Mouse (Mus musculus) megakaryocyte progenitor cell, adult 5-6 weeks (primary cell): Measurements from ENCODE around the gene Cck. TPM values are rescaled to one million over a fixed set of nuclear protein-coding genes. Genes with fewer than 3 reads are reported as not detected.

Experiments
- ATAC-seq: replicated peaks from 2 replicates; pipeline ENCODE4 v1.8.0; 2016; ENCODE audit warnings: mild to moderate bottlenecking, moderate TSS enrichment, inconsistent platforms; ENCODE audit not compliant: poor library complexity
- total RNA-seq, 2 experiments: library from RNA; stranded (forward) in 1 of 2; stranded (reverse) in 1 of 2; fragments of 157-497, 149-512 nt in 1 of 2; fragments of 200-1000 nt in 1 of 2; gene quantifications; 2 replicates each; pipeline versions ENCODE4 v1.2.3 to v1.2.4; 2015 to 2017

Cck gene
- total RNA-seq, 2 experiments from 2014 or later, result not detected

DNA sequence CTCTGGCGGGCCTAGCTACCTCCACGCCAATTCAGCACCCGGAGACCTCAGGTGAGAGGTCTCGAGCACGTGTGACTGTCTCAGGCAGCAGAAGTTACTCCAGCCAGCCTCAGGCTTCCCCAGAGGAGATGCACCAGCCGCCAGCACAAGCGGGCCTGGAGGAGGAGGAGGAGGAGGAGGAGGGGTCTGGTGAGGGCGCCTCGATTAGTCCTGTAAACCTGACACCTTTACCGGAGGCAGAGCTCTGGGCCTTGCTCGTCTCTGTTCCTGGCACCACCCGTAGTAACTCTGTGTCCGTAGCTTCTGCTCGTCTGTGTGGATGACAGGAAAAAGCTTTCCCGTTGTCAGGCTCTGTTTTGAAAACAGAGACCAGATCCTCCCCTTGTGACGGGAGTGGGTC, 35.0 kb downstream of the Cck start:
- no peak for ATAC-seq

GRCm38 (mm10) chr9:121459950-121460349, 35.5 kb downstream of the Cck start:
- ATAC-seq, result no peak

DNA sequence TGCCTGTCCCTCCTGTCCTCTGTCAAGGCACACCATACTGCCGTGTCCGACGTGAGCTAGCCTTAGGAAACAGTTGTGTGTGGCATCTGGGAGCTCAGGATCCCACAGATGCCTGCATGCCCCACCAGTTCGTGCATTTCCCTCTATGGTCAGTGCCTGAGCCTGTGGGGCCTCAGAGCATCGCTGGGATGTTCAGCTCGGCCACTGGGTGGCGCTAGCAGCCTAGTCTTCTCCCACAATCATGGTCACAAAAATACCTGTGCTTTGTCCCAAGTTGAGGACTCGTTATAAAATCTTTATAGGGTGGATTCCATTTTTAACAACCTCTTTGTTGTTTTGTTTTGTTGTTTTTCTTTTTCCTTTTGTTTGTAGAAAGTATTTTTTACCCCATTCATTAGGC, 37.0 kb downstream of the Cck start:
- ATAC-seq, result peak; percentile 86

- ATAC-seq, result no peak
Measured at GRCm38 (mm10) chr9:121456739-121457515, 38.6 kb downstream of the Cck start.

DNA sequence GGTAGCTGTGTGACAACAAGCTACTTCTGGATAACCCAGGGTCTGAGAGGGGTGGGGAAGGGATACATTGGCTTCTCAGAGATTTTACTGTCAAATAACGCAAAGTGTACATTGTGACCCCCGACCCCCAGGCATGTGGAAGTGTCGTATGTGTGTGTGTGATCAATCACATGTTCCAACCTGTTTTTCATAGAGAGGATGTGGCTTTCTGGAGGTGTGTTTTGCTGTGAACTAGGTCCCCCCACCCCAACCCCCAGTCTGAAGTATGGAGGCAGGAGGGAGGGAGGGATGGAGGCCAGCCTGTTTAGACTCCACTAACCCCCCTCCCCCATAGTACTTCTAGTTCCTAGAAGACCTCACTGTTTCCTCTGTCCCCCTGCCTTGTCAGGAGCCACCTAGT, 40.6 kb downstream of the Cck start:
- ATAC-seq, result no peak

GRCm38 (mm10) chr9:121452342-121452942, 43.1 kb downstream of the Cck start:
- ATAC-seq, result peak; percentile 82

- ATAC-seq, result no peak
Measured at GRCm38 (mm10) chr9:121446431-121446831, 49.1 kb downstream of the Cck start.

GRCm38 (mm10) chr9:121445364-121445763, 50.1 kb downstream of the Cck start:
- ATAC-seq, result peak; percentile 90

DNA sequence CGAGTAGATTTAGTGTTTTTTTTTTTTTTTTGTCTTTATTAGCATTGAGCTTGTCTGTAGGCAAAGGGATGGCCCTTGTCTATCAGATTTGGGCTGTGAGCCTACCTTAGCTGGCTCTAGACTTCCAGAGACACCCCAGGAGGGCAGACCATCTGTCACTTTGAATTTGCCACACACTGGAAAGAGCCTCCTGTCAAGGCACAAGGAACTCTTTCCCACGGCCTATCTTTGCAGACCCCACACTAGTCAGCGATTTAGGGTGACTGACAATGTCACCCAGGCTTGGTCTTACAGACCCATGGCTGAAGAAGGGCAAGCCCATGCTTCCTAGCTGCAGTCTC, 51.2 kb downstream of the Cck start:
- no peak for ATAC-seq

DNA sequence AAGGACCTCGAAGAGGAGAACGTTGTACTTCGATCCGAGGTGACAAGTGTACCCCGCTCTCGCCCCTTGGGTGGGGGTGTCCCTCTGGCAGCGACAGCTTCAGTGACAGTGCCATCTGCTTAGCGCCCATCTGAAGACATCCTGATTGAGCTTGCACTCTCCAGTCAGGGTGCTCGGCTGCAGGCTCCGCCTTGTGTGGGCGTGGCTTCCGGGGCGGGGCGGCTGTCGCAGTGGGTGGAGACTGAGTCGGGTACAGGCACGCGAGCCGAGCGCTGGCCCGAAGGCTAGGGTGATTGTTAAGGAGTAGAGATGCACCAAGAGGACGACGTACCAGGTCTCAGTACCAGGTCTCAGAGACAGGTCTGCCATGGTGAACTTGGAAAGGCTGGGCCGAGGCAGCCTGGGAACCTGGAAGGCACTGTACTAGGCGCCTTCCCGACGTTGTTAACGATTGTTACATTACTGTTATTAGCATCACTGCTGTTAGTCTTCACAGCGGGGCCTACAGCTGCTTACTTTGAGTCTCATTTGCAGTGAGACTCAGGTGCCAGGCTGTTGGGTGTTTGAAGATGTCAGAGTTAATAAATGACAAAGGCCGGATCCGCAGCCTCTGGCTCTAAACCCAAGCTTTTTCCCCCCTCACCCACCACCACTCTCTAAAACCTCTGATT, 51.7 kb downstream of the Cck start:
- no peak for ATAC-seq

DNA sequence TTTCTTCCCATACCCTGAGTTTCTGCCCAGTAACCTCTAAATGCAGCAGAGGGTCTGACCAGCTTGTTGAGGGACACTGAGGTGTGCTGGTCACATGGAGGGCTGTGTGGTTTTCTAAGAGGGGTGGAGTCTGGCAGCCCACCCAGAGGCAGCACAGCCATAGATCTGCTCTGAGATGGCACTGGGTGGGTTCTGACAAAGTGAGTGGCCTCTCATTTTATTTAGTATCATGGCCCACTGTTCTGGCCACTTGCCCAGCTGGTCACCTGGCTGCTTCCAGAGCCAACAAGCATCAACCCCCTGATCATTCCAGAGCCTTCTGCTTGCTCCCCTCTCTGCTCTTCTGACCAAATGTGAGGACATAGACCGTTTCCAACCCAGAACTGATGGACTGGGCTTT, 53.3 kb downstream of the Cck start:
- no peak for ATAC-seq

Other genes with a start within 250 kb of the Cck start
- gene Ulk4, start 218.5 kb downstream of the Cck start, total RNA-seq (2015), result 0.25 and 0.68 TPM in 2 replicates
- 2.8 and 4.7 TPM in 2 replicates for gene Ulk4, start 218.5 kb downstream of the Cck start, total RNA-seq (2017)
- gene Trak1, start 198.2 kb downstream of the Cck start, total RNA-seq (2015), result 30.2 and 33.4 TPM in 2 replicates
- 21.0 and 24.0 TPM in 2 replicates for gene Trak1, start 198.2 kb downstream of the Cck start, total RNA-seq (2017)
- gene Lyzl4, start 146.4 kb upstream of the Cck start, total RNA-seq (2015), result not detected in 2 replicates
- gene Lyzl4, start 146.4 kb upstream of the Cck start, total RNA-seq (2017), result not detected in 2 replicates
- not detected in 2 replicates for gene Vipr1, start 147.0 kb upstream of the Cck start, total RNA-seq (2015)
- 0.12 and 0.41 TPM in 2 replicates for gene Vipr1, start 147.0 kb upstream of the Cck start, total RNA-seq (2017)
- 11.1 and 11.5 TPM in 2 replicates for gene Sec22c, start 209.8 kb upstream of the Cck start, total RNA-seq (2015)
- gene Sec22c, start 209.8 kb upstream of the Cck start, total RNA-seq (2017), result 6.6 and 12.0 TPM in 2 replicates
- 43.7 and 71.4 TPM in 2 replicates for gene Ss18l2, start 214.6 kb upstream of the Cck start, total RNA-seq (2015)
- 39.8 and 59.3 TPM in 2 replicates for gene Ss18l2, start 214.6 kb upstream of the Cck start, total RNA-seq (2017)
- 92.4 and 140 TPM in 2 replicates for gene Nktr, start 223.5 kb upstream of the Cck start, total RNA-seq (2015)
- gene Nktr, start 223.5 kb upstream of the Cck start, total RNA-seq (2017), result 100.0 and 142 TPM in 2 replicates